Mouse (Mus musculus) ES-Bruce4 (cell line): Measurements from ENCODE around the gene Gm4869.

Experiments used
- CTCF ChIP-seq: IDR thresholded peaks from one replicate; pipeline ENCODE4 v1.8.1; 2011; ENCODE audit warnings: low read depth, low read length
- EP300 ChIP-seq: IDR thresholded peaks from 2 replicates; pipeline ENCODE4 v1.6.1; 2011; ENCODE audit warnings: low read depth, low read length; ENCODE audit not compliant: insufficient read depth
- POLR2A ChIP-seq: IDR thresholded peaks from one replicate; pipeline ENCODE4 v1.8.1; 2011; ENCODE audit warnings: low read length; ENCODE audit not compliant: insufficient read depth

- TF ChIP-seq CTCF (no peak), POLR2A (no peak), EP300 (no peak)
These were observed 75.8 kb downstream of the Gm4869 start for GRCm38 (mm10) chr5:140521196-140521595.
